Mouse (Mus musculus) monocyte, adult 5-6 weeks (primary cell): ENCODE measurements around the gene Fam131c. TPM values are rescaled to one million over a fixed set of nuclear protein-coding genes. Genes with fewer than 3 reads are reported as not detected.

Experiments used
- ATAC-seq: fragments of 153-309, 156-312 bp; replicated peaks from 2 replicates; pipeline ENCODE4 v1.8.0; 2017; ENCODE audit warnings: mild to moderate bottlenecking; ENCODE audit not compliant: low TSS enrichment, insufficient number of reproducible peaks, severe bottlenecking, poor library complexity, low FRiP score
- total RNA-seq: library from RNA; stranded (forward); fragments of 200-1000, 200-491, 200-594 nt; gene quantifications from 3 replicates; pipeline ENCODE4 v1.2.3, GENCODE M21; 2017

The Fam131c gene
- total RNA-seq, 1 experiment from 2014 or later = not detected

DNA sequence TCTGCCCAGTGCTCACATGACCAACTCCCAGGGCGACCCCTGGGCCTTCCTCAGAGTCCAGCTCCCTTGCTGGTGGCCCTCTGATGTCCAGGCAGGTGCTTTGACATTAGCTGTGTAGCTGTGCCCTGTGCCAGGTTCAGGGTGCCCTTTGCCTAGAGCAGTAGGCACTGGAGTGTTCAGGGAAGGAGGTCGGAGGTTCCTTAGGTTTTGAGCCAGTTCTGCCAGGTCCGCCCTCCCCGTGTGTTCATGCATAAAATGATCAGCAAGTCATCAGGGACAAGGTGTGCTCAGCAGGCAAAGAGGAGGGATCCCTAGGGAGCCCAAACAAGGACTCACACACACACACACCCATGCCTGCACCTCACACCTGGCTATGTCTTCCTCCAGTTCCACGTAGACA, 15.0 kb upstream of the Fam131c start:
- ATAC-seq = no peak

DNA sequence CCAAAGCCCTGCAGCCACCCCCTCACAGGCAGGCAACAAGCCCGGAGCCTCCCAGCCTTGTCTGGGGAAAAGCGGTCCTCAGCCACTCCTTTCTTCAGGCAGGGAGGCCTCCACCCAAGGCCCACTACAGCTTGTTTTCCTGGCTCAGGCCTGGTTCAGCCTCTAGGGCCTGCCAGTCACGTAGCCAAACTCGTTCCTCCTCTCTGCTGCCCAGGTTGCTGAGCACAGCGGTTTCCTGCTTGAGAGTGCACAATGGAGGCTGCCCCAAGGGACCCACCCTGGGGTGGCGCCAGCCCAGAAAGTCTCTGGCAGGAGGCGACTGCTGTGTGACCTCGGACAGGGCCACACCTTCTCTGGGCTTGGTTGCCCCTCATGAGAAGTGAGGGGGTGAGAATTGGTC, 14.2 kb upstream of the Fam131c start:
- no peak for ATAC-seq

DNA sequence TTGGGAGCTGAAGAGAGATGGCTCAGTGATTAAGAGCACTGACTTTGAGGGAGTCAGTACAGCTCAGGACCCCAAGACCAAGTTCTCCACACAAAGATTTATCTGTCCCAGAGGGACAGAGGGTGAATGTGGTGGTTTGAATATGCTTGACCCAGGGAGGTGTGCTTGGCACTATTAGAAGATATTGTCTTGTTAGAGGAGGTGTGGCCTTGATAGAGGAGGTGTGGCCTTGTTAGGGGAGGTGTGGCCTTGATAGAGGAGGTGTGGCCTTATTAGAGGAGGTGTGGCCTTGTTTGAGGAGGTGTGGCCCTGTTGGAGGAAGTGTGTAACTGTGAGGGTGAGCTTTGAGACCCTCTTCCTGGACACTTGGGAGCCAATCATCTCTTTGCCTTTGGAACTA, 10.2 kb upstream of the Fam131c start:
- ATAC-seq = no peak

DNA sequence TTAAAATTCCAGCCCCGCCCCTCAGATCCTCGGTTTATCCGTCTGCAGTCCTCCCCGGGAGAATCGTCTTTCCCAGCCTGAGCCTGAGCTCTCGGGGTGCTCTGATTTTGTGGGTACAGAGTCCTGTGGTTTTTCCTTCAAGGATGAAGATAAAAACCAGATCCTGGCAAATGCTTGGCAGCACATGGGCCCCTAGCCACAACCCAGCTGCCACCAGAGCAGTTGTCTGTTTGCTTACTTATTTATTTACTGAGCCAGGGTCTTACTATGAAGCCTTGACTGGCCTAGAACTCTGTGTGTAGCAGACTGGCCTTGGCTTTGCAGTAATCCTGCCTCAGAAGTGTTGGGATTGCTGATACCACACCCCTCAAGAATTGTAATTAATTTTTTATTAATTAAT, 8.8 kb upstream of the Fam131c start:
- ATAC-seq = no peak

DNA sequence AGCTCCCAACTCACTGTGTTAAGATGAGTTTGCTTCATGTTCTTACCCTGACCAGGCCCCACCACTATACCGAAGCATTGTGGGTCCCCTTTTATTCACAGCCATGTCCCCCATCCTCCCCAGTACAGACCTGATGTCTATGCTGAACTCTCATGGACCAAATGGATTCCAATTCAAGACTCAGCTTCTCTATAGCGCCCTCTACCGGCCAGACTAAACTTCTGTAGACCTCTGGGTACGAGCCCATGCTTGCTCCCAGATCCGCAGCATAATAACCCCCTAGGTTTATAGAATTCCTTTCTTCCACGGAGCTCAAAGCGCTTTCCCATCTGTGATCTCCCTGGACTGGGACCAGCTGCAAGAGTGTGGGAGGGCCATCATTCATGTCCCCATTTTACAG, 7.2 kb upstream of the Fam131c start:
- no peak for ATAC-seq

DNA sequence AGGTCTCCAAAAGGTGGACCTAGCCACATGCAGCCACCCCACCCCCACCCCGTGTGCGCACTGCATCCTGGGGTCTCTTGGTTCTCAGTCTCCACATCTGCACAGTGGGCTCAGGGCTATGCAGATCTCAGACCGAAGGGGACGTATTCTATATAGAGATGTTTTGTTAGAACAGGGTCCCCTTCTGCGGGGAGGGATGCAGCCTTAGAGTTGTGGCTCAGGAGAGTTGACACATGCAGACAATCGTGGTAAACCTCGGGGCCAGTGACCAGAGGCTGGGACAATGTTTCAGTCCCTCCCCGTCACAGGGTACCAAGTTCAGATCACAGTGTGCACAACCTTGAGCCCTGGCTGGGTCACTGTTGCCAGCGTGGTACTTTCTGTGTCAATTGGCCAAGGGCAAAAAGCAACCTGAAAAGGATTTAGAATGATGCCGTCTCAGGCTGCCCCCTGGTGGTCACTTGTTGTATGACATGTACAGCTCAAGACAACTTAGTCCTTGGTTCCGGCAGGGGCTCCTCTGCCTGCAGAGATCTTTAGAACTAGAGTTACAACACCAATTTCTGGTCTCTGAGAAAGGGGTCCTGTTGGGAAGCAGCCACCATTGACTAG, 5.0 kb upstream of the Fam131c start:
- peak; percentile 51 for ATAC-seq

DNA sequence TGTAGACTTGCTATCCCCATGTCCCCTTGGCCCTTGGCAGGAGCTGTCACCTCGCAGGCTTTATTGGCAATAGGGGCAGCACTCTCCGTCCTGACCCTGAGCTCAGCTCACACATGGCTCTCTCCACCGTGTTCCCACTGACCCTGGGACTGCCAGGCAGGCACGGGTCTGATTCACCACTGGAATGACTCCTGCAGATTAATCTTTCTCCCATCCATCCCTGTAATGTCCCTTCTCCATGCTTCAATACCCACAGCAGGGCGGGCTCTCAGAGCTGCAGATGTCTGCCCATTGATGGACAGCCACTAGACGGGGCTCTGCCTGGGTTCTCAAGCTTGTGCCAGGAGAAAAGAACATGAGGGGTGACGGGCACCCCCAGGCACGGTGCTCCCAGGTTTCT, 2.9 kb upstream of the Fam131c start:
- ATAC-seq = no peak

DNA sequence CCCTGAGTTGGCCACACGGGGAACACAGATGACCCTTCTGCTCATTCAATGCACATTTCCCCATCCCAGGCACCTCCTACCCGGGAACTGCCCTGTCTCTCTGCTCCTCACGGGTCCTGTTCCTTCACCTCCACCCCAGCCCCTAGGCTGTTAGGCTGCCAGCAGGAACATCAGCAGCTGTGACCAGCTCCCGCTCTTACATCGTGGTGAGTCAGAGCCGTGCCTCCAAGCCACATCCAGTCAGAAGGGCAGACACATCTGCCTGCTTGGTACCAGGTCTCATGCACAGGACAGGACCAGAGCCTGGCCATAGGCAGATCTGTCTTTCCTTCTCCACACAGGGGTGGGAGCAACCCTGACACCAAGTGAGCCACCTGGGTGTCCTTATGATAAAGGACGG, 2.1 kb upstream of the Fam131c start:
- no peak for ATAC-seq

DNA sequence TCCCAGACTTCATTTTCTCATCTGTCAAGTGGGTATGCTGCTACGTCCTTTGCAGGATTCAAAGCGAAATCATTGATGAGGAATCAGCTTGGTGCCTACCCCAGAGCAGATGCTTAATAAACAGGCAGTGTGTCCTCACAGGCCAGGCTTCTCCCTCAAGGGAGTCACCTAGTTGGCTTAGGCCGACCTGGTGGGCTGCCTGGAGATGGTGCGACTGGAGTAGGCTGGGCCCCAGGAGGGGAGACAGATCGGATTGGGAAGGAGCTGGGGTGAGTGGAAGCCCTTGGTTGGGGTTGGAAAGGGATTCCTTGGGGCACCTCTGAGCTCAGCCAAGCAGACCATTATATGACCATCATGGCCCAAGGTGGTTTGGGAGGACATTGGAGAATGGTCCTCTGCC, 4.4 kb downstream of the Fam131c start:
- ATAC-seq = no peak

DNA sequence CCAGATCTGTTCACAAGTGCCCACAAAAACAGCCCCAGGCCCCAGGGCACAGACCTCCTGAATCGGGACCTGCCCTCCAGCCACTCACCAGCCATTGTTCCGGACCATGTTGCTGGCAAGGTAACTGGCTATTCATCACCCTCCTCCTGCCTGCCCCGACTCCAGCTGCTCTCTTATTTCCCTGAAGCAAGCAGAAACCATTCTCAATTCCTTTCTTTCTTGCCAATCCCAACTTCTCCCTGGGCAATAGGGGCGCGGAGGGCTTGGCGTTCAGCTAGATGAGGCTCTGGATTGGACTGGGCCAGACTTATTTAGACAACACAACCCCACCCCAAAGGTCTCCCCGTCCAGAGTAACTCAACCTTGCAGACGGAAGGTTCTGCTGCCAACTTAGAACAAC, 11.7 kb downstream of the Fam131c start:
- ATAC-seq = no peak

DNA sequence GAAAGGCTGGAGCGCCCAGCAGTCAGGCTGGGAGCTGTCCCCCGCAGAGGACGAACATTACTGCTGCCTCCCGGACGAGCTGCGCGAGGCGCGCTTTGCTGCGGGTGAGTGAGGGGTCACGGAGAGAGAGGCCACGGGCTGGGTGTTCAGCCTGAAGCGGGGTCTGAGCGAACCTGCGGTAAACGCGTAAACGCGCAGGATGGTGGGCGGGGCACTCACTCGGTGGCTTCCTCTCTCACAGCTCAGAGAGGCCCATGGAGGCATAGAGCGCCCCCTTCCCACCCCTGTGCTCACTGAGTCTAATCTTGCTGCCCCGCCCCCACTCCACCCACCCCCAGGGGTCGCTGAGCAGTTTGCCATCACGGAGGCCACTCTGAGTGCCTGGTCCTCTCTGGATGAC, 14.4 kb downstream of the Fam131c start:
- ATAC-seq = no peak

DNA sequence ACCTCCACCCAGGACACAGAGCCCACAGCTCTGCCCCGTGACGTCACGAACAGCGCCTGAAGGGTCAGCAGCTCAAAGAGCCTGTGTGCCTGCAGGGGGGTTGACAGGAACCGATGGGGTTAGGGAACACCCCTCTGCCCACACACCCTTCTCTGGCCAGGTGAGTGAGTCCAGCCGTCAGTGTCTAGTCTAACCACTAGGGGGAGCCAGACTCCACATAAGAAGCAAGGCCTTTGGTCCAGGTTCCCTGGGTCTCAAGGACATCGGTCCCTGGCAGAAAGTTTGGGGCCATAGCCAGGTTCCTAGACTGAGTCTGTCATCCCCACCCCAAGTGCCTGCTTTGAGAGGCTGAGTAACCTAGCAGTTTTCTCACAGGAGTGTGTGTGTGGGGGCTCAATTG, 17.3 kb downstream of the Fam131c start:
- peak; percentile 48; the same call in 1 of the 2 replicates for ATAC-seq

DNA sequence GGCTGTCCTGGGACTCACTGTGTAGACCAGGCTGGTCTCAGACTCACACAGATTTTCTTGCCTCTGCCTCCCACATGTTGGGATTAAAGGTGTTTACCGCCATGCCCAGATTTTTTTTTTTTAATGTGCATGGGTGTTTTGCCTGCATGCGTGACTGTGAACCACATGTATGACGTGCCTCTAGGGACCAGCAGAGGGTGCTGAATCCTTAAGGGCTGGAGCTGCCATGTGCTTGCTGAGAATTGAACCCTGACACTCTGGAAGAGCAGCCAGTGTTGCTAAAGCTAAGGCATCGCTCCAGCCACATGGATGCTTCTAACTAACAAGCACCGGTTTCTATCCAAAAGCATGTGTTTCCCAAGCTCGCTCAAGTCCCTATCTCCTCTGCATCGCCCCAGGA, 18.1 kb downstream of the Fam131c start:
- no peak for ATAC-seq

DNA sequence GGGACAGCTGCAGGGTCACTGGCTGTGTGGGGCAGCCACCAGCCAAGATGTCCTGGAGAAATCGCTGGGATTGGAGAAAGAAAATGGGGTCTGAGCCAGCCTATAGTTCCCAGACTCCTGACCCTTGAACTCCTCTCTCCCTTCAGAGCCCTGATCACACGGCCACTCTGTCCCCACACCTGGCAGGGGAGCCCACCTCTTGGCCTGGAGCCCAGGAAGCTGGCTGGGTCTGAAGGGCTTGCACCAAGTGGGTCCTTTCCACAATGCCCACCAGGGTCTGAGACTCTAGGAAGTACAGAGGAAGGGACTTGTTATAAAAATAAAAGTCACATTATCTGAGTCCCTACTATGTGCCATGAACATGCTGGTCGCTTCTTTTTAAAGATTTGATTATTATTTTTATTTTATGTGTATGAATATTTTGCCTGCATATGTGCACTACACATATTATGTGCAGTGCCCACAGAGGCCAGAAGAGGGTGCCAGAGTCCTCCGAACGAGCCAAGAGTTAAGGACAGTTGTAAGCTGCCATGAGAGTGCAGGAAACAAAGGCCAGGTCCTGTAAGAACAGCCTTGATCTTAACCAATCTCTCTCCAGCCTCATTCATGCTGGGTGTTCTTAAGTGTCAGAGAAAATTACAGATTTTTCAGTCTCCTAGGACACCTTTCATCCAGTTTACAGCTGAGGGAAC, 19.2 kb downstream of the Fam131c start:
- 0 out of 2 replicates have a peak, but pooled peaks have one; percentile 40 for ATAC-seq

DNA sequence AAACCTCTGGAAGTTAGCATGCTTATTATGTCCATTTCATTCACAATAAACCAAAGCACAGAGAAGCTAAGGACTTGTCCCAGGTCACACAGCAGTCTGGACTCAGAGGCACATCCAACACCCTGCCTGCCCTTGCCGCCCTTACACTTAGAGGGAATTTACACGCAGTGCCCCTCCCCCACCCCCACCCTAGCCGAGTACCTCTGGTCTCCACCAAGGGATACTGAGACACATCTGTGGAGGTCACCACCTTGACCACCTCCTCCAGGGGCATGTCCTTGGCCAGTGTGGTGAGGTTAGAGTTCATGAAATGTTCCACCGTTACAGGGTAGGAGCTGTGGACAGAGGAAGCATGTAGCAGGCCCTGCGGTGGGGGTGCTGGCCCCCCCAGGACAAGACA, 19.9 kb downstream of the Fam131c start:
- no peak for ATAC-seq

DNA sequence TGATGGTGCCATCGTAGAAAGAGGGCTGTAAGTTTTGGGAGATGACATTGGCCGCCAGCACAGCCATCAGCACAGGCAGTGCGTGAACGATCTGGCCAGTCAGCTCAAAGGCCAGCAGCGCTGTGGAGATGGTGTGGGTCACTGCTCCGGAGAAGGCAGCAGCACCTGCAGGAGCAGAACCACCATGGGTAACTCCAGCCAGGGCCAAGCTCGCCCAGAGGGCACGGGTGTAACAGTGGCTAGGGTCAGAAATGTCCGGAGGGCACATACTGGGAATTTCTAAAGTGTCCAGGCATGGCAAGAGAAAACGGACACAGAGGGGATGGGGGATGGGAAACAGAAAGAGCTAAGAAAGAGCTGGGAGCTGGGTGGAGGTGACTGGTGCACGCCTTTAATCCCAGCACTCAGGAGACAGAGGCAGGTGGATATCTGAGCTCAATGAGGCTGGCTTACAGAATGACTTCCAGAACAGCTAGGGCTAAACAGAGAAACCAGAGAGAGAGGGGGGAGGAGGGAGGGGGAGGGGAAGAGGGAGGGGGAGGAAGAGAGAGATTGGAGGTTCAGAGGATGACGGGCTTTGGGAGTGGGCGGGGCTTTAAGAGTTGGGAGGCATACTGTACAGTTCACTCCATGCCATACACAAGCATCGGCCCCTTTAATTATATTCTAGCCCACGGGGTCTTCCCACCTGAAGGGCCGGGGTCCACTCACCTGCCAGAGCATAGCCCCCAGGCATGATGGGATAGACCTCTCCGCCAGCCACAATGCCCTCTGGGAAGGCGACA, 21.5 kb downstream of the Fam131c start:
- ATAC-seq = no peak

DNA sequence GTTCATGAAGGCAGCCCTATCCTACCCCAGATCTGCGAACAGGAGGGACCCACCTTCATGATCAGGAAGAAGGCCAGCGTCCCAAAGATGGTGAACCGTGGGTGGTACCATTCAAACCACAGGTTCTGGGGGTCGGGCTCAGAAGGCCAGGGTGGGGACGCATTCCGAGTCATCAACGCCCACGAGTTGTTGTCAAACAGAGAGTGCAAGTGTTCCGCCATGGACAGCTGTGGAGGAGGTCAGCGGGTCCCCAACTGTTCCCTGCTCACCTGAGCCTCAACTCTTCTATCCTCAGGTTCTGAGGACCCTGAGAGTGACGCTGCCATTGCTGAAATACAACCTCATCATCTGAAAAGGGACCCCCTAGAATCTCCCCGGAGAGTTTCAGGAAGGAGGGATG, 23.3 kb downstream of the Fam131c start:
- no peak for ATAC-seq

DNA sequence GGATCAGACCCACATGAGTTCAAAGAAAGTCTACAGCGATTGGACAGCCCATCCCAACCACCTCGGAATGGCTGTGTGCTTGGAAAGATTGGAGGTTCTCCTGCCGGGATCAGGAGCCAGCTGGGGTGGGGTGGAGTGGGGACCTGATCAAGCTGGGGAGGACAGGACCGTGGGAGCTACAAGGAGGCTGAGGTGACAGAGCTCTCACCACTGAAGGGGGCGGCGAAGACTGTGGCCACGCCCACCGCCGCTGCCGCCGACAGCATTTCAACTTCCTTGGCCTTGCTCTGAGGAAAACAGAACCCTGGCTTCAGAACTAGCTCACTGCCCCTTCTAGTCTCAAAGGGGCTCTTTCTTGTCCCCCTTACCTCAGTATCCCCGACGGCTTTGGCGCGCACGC, 26.7 kb downstream of the Fam131c start:
- no peak for ATAC-seq

DNA sequence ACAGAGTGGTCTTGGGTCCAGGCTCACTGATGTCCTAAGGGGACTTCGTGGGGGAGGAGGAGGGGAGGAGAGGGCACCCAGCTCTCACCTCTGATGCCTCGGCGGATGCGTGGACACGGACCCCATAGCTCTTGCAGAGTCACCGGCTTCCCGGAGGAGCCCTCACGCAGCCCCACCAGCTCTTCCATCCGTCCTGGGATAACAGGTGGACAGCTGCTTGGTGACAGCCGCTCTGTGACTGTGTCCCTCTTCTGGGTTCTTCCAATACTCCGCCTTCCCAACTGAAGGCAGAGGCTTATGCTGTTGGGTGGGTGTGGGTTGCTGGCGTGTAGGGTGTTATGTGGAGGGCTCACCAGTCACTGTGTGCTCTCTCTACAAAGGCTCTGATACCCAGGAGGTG, 29.8 kb downstream of the Fam131c start:
- ATAC-seq = no peak

DNA sequence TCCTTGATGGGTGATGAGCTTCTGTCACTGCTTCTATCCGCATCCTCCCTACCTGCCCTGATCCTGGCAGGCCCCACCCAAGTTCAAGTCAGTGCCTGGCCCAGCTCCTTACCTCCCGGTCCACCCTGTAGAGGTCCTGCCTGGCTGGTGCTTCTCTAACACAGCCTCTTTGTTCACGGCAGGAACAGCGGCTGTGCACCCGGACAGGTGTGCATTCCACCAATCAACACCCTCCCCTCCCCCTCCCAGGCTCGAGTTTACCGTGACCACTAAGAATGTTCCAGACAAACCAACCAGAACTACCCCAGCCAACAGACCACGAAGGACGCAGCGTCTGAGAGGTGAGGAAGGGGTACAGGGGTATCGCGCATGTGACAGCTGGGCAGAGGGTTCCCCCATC, 30.5 kb downstream of the Fam131c start, which contains the start of gene Clcnka:
Gene Clcnka, minus strand, starts transcription at position 180 of the 400 bp plus-strand sequence.
- no peak for ATAC-seq
